Mouse (Mus musculus): ENCODE measurements around the gene 4930469K13Rik.

- TF ChIP-seq CTCF (IDR thresholded peaks at IDR 0.05; ENCODE audit: insufficient read depth, low read depth, low read length) = no peak
- no peak for TF ChIP-seq POLR2A (IDR thresholded peaks at IDR 0.05; ENCODE audit: insufficient read depth, low read depth, low read length)
These were observed 168.9 kb downstream of the 4930469K13Rik start for GRCm38 (mm10) chr11:33929412-33929811.

Measured in olfactory bulb, adult 2 months (tissue).